Mouse (Mus musculus) CH12.LX (cell line): ENCODE data around the gene Plaur.

Source experiments
- NELFE ChIP-seq: IDR thresholded peaks from 2 replicates; pipeline ENCODE4 v1.6.1; 2011; ENCODE audit warnings: low read depth, low read length, improper control_type of control experiment
- POLR2A ChIP-seq: IDR thresholded peaks from 2 replicates; pipeline ENCODE4 v1.6.1; 2011; ENCODE audit warnings: low read depth, mild to moderate bottlenecking, improper control_type of control experiment, low read length
- RCOR1 ChIP-seq: conservative IDR thresholded peaks from 2 replicates; pipeline ENCODE4 v1.6.1; 2012; ENCODE audit warnings: low read depth, mild to moderate bottlenecking, inconsistent platforms, low read length, improper control_type of control experiment

- TF ChIP-seq RCOR1 = no peak
- TF ChIP-seq NELFE = no peak
- no peak for TF ChIP-seq POLR2A
Measured at GRCm38 (mm10) chr7:24428725-24429124, 33.6 kb upstream of the Plaur start.
